Mouse (Mus musculus): ENCODE measurements around the gene Cdk6. TPM values are rescaled to one million over a fixed set of nuclear protein-coding genes. Genes with fewer than 3 reads are reported as not detected.

Cdk6 gene
- polyA plus RNA-seq, 1 experiment = 13.4 TPM

DNA sequence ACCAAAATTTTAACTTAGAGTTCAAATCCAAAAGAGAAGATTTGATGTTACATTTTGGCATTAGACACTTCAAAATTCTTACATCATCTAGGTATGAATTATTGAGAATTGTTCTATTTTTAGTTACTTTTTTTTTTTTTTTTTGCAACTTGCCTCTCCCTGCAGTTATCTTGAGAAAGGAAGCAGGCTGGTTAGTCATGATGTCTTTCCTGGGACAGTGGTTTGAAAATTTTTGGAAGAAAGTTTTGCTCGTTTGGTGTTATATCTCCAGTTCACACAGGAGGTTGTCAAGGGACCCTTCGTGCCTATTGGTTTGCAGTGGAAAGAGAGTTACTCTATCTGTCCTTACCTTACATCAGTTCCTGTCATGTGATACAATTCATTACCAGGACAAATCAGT is 29.9 kb downstream of the Cdk6 start:
- H3K4me1 ChIP-seq (ENCODE audit: control insufficient read depth, insufficient read depth, low read length) = peaks cover 2% of the 10 kb centered on the region; the same call in 1 of the 2 replicates
- no peak for TF ChIP-seq CTCF (IDR thresholded peaks at IDR 0.05; ENCODE audit: insufficient read depth, low read length)
- no peak for TF ChIP-seq POLR2A (IDR thresholded peaks at IDR 0.05; ENCODE audit: borderline replicate concordance, extremely low read depth, low read depth, low read length)
- 63% methylated on average over 2 of the region's 2 CpGs for WGBS

DNA sequence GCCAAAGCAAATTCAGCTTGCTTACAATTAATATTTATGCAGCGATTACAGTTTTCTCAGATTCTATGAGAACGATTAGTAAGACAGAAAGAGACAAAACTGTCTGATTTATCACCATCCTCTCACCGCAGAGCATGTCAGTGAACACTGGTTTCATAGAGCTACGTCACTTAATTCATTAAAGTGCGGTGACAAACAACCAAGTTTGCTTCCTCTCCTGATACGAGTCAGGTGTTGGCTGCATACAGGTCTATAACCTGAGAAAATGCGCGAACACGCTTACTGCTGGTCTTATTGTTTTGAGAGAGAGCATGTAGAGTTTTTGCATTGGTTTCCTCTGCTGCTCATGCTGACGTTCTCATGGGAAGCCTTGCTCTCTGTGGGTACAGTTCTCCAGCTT is 31.9 kb downstream of the Cdk6 start:
- 70% methylated on average over 10 of the region's 10 CpGs for WGBS
- no peak overlapping the region for H3K4me3 ChIP-seq (replicated peaks; ENCODE audit: extremely low read depth, low read depth, low read length)
- peaks cover 2% of the 10 kb centered on the region; the same call in 1 of the 2 replicates for H3K4me1 ChIP-seq (ENCODE audit: control insufficient read depth, insufficient read depth, low read length)
- TF ChIP-seq POLR2A (IDR thresholded peaks at IDR 0.05; ENCODE audit: borderline replicate concordance, extremely low read depth, low read depth, low read length) = no peak
- TF ChIP-seq CTCF (IDR thresholded peaks at IDR 0.05; ENCODE audit: insufficient read depth, low read length) = no peak
- no peak for DNase-seq

More for the DNA sequence above, 29.9 kb downstream of the Cdk6 start:
- DNase-seq = no peak
- no peak overlapping the region for H3K4me3 ChIP-seq (replicated peaks; ENCODE audit: extremely low read depth, low read depth, low read length)

DNA sequence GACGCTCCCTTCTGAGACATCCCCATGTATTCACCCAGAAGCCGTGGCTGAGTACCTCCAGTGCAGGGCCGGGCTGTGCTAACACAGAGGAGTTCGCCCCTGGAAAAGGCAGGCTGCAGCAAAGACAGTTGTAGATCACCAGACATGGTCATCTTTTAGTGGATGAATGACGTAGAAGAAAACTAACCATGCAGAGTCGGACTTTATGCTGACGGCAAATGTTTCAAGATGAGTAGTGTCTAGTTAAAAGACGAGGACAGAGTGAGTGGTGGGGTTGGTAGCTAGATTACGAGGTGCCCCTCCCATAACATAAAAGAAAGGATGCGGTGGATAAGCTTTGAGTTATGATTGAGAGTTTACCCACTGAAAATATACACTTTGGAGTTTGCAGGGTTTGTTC is 33.5 kb downstream of the Cdk6 start:
- no peaks in the 10 kb centered on the region; the same call in 1 of the 2 replicates for H3K4me1 ChIP-seq (ENCODE audit: control insufficient read depth, insufficient read depth, low read length)
- no peak for TF ChIP-seq CTCF (IDR thresholded peaks at IDR 0.05; ENCODE audit: insufficient read depth, low read length)
- TF ChIP-seq POLR2A (IDR thresholded peaks at IDR 0.05; ENCODE audit: borderline replicate concordance, extremely low read depth, low read depth, low read length) = no peak
- H3K4me3 ChIP-seq (replicated peaks; ENCODE audit: extremely low read depth, low read depth, low read length) = no peak overlapping the region
- 92% methylated on average over 10 of the region's 10 CpGs for WGBS
- no peak for DNase-seq

DNA sequence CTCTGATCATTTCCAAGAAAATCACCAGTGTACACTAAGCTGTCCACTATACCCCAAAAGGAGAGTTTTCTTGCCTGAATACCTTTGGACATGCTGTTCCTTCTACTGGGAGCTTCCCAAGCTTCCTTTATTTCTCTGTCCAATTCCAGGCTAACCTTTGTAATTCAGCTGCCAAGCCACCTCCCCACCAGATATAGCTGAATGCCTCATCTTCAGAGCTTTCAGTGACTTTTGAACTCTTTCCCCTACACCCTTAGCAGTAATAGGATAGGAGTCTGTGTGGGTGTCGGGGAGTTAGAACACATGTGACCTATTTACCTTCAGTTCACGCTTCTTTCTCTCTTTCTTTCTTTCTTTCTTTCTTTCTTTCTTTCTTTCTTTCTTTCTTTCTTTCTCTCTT is 34.9 kb downstream of the Cdk6 start:
- no peak for DNase-seq
- WGBS = 88% methylated on average over 2 of the region's 2 CpGs
- no peak for TF ChIP-seq CTCF (IDR thresholded peaks at IDR 0.05; ENCODE audit: insufficient read depth, low read length)
- no peak for TF ChIP-seq POLR2A (IDR thresholded peaks at IDR 0.05; ENCODE audit: borderline replicate concordance, extremely low read depth, low read depth, low read length)
- no peak overlapping the region for H3K4me3 ChIP-seq (replicated peaks; ENCODE audit: extremely low read depth, low read depth, low read length)
- H3K4me1 ChIP-seq (ENCODE audit: control insufficient read depth, insufficient read depth, low read length) = no peaks in the 10 kb centered on the region; the same call in 1 of the 2 replicates

DNA sequence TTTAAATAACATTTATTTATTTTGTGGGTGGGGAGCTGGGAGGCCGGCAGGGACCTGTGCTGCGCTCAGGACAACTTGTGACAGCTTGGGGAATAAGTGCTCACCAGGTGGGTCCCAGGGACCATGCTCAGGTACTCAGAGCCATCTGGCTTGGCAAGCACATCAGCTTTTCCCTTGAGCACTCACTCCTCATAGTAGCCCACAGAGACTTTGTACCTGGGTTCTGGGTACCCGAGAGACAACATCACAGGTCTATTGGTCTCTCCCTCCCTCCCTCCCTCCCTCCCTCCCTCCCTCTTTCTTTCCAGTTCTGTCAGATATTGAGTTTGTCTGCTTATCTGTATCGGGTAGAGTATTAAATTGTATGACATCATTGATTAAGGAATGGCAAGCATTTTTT is 38.0 kb downstream of the Cdk6 start:
- H3K4me3 ChIP-seq (replicated peaks; ENCODE audit: extremely low read depth, low read depth, low read length) = no peak overlapping the region
- H3K4me1 ChIP-seq (ENCODE audit: control insufficient read depth, insufficient read depth, low read length) = peaks cover 15% of the 10 kb centered on the region
- WGBS = 71% methylated on average over 4 of the region's 4 CpGs
- TF ChIP-seq CTCF (IDR thresholded peaks at IDR 0.05; ENCODE audit: insufficient read depth, low read length) = no peak
- TF ChIP-seq POLR2A (IDR thresholded peaks at IDR 0.05; ENCODE audit: borderline replicate concordance, extremely low read depth, low read depth, low read length) = no peak
- DNase-seq = no peak

DNA sequence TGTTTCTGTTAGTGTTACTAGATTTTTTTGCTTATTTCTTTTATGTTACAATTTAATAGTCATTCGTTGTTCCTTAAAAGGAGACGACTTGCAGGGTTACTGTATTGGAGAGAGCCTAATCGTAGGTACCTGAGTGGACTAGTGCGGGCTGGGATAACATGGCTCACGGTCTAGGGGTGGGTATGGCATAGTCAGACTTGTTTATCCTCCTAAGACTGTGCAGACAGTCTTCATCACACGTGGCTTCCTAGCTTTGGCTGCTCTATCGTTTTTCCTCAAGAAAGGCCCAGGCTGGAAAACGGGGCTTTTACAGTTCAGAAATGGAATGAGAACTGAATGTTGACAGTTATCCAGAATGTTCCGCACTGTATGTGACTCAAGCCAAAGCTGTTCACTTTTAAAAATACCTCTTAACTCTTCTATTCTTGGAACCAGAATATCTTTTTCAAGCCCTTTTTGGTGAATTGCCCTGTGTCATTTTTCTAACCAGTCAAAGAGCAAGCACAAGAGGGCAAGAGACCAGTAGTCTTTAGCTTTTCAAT is 39.5 kb downstream of the Cdk6 start:
- Histone ChIP-seq H3K4me1 (ENCODE audit: control insufficient read depth, insufficient read depth, low read length) (peaks cover 18% of the 10 kb centered on the region), H3K4me3 (replicated peaks; ENCODE audit: extremely low read depth, low read depth, low read length) (no peak overlapping the region)
- 61% methylated on average over 9 of the region's 9 CpGs for WGBS
- no peak for TF ChIP-seq POLR2A (IDR thresholded peaks at IDR 0.05; ENCODE audit: borderline replicate concordance, extremely low read depth, low read depth, low read length)
- no peak for TF ChIP-seq CTCF (IDR thresholded peaks at IDR 0.05; ENCODE audit: insufficient read depth, low read length)
- DNase-seq = no peak

DNA sequence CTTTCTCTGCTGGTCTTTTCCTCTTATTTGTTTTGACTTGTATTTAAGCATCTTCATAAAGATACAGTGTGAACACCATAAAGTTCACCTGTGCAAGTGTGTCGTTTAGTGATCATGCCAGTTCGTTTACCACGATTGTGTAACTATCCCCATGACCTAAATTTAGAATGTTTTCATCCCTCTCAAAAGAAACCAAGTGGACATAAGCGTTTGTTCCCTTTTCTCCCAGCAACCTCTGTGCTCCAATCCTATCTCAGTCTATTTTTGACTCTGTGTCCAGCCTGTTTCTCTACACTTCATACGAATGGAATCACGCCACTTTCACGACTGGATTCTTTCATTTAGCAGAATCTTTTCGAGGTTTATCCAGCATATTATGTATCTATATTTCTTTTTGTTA is 40.5 kb downstream of the Cdk6 start:
- Histone ChIP-seq H3K4me3 (replicated peaks; ENCODE audit: extremely low read depth, low read depth, low read length) (no peak overlapping the region), H3K4me1 (ENCODE audit: control insufficient read depth, insufficient read depth, low read length) (peaks cover 21% of the 10 kb centered on the region)
- no peak for DNase-seq
- no peak for TF ChIP-seq CTCF (IDR thresholded peaks at IDR 0.05; ENCODE audit: insufficient read depth, low read length)
- no peak for TF ChIP-seq POLR2A (IDR thresholded peaks at IDR 0.05; ENCODE audit: borderline replicate concordance, extremely low read depth, low read depth, low read length)
- 41% methylated on average over 8 of the region's 8 CpGs for WGBS

DNA sequence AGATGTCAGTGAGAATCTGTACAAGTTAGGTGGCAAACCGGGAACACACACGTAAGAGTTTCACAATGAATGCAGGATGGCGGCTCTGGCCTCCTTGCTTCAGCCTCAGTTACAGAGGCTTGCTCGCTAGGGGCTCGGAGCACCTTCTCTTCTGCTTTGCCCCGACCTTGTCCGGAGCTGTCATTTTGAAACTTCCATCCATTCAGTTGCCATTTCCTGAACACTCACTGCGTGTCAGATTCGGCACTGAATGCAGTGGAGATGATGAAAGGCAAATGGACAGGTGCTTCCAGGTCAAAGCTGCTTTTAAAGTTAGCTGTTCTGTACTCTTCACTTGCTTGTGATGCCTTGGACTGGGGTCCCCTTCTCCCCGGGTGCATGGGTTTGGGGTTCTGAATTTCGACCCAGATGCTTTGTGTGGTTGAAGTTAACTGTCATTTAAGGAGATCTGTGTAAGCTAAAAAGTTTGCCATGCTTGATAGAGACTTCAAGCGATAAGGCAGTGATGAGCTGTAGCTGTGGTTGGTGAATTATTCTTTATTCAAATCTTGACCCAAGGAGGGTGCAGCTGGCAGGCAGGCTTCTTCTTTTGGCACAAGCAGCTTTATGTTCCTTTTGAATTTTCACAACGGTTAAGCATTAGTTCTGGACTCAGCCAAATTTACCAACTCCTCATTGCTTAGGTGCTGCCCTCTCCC is 41.2 kb downstream of the Cdk6 start:
- DNase-seq = no peak
- no peak for TF ChIP-seq CTCF (IDR thresholded peaks at IDR 0.05; ENCODE audit: insufficient read depth, low read length)
- no peak for TF ChIP-seq POLR2A (IDR thresholded peaks at IDR 0.05; ENCODE audit: borderline replicate concordance, extremely low read depth, low read depth, low read length)

DNA sequence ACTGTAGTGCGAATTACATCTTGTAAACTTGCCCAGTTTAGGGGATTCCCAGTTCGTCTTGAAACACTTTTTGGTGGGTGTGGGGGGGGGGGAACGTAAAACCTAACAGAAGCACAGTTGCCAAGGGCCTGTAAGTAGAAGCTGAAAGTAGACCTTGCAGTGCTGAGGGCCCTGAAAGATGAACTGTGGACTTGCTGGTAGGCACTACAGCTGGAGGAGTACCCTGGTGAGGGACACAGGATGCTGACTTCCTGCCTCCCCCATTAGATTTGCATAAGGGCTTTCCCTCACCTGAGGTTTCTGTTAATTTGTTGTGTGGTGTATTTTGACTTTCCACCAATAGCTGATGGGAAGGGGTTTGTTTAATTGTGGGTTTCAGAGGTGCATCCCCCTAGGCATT is 42.3 kb downstream of the Cdk6 start:
- Histone ChIP-seq H3K4me1 (ENCODE audit: control insufficient read depth, insufficient read depth, low read length) (peaks cover 26% of the 10 kb centered on the region), H3K4me3 (replicated peaks; ENCODE audit: extremely low read depth, low read depth, low read length) (no peak overlapping the region)
- TF ChIP-seq POLR2A (IDR thresholded peaks at IDR 0.05; ENCODE audit: borderline replicate concordance, extremely low read depth, low read depth, low read length) (no peak), CTCF (IDR thresholded peaks at IDR 0.05; ENCODE audit: insufficient read depth, low read length) (no peak)
- DNase-seq = no peak
- WGBS = 41% methylated on average over 3 of the region's 3 CpGs

More for the DNA sequence above, 41.2 kb downstream of the Cdk6 start:
- Histone ChIP-seq H3K4me1 (ENCODE audit: control insufficient read depth, insufficient read depth, low read length) (peaks cover 26% of the 10 kb centered on the region), H3K4me3 (replicated peaks; ENCODE audit: extremely low read depth, low read depth, low read length) (no peak overlapping the region)
- 57% methylated on average over 13 of the region's 13 CpGs for WGBS

DNA sequence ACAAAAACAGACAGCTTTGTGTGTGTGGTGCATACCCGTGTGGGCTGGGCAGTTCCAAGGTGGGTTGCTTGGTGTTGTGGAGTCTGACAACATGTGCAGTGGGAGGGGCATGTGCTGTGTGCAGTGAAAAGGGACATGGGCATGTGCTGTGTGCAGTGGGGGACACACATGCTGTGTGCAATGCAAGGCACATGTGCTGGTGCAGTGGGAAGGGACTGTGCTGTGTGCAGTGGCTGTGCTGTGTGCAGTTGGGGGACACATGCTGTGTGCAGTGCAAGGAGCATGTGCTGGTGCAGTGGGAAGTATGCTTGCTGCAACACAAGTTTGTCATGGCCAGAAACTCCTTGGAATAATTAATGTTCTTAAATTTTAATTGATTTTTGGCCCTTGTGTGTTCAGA is 43.8 kb downstream of the Cdk6 start:
- DNase-seq = no peak
- WGBS = 66% methylated on average over 1 of the region's 1 CpGs
- H3K4me1 ChIP-seq (ENCODE audit: control insufficient read depth, insufficient read depth, low read length) = peaks cover 26% of the 10 kb centered on the region
- no peak for TF ChIP-seq CTCF (IDR thresholded peaks at IDR 0.05; ENCODE audit: insufficient read depth, low read length)
- no peak for TF ChIP-seq POLR2A (IDR thresholded peaks at IDR 0.05; ENCODE audit: borderline replicate concordance, extremely low read depth, low read depth, low read length)
- H3K4me3 ChIP-seq (replicated peaks; ENCODE audit: extremely low read depth, low read depth, low read length) = no peak overlapping the region
